Mouse (Mus musculus): ENCODE results near the gene Klk11. TPM values are rescaled to one million over a fixed set of nuclear protein-coding genes. Genes with fewer than 3 reads are reported as not detected.

The Klk11 gene
- polyA plus RNA-seq, 1 experiment from 2014 or later, result 0.14 TPM

DNA sequence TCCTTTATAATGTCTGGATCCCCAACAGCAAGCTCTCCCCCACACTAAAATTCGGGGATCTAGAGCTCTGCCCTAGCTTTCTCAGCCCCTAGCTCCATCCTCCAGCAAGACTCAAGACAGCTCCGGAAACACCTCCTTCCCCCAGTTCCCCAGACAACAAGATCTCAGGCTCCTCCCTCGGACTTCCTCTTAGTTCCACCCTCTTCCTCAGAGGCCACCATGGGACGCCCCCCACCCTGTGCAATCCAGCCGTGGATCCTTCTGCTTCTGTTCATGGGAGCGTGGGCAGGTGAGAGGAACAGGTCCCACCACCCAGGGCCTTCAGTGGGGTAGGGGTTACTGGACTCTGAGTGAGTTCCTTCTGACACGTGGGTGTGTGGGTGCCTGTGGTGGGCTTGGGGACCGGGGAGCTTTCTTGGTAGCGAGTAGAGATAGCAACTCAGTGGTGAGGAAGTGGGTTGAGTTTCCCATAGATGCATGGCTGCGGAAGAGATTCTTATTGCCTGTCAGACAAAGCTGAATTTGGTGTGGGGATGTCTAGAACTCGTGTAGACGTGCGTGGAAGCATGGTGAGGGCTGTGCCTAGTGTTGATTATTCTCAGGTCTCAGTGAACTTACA, 23.5 kb downstream of the Klk11 start:
- Histone ChIP-seq H3K9ac (peak overlapping the region; percentile 46), H3K36me3 (no peaks in the 10 kb centered on the region), H3K4me2 (peak overlapping the region; percentile 90), H3K27me3 (peaks cover 15% of the 10 kb centered on the region), H3K4me3 (replicated peaks) (peak overlapping the region; percentile 60), H3K27ac (no peak overlapping the region), H3K9me3 (replicated peaks) (no peaks in the 10 kb centered on the region), H3K4me1 (peaks cover 23% of the 10 kb centered on the region)
- 38% methylated on average over 13 of the region's 13 CpGs for WGBS
- peak; percentile 63 for ATAC-seq (replicated peaks; ENCODE audit: low FRiP score)

DNA sequence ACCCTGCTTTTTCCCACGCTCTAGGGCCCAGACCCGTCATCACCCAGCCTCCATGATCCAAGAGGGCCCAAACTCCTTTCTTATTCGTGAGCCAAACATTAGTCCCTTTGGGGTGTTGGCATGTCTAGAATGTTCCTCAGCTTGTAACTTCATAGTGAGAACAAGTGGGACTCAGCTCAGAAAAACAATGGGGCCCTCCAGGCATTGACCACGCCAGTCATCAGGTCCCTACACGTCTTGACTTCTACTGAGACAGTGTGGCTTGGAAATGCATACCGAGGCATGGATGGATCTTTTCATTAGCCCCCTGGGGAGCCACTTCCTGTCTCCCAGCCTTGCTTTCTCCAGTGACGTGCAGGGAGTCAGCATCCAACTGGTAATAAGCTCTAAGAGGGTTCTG, 25.5 kb downstream of the Klk11 start:
- WGBS, result 77% methylated on average over 7 of the region's 7 CpGs
- H3K36me3 ChIP-seq, result no peaks in the 10 kb centered on the region
- H3K9ac ChIP-seq, result no peak overlapping the region
- H3K4me3 ChIP-seq (replicated peaks), result no peak overlapping the region
- H3K27me3 ChIP-seq, result peaks cover 15% of the 10 kb centered on the region
- no peak overlapping the region for H3K4me2 ChIP-seq
- no peak overlapping the region for H3K27ac ChIP-seq
- peaks cover 23% of the 10 kb centered on the region for H3K4me1 ChIP-seq
- no peak for ATAC-seq (replicated peaks; ENCODE audit: low FRiP score)
- H3K9me3 ChIP-seq (replicated peaks), result no peaks in the 10 kb centered on the region

DNA sequence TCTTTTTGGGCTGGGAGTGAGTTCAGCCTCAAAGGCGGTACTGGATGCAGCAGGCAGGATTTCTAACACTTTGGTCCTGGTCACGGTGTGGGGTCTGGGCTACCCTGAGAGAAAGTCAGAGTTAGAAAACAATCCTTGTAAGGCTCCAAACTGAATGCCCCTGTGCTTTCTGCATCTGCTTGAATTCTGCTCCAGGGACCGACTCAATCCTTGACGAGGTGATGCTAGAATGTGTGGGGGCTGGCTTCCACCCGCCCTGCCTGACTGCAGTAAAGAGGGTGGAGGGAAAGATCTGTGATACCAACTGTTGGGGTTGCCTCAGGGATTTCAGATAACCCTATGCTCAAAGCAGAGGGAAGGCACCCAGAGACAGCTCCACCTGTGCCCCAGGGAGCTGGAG, 36.6 kb downstream of the Klk11 start, which contains the start of gene Klk7:
Klk7 (plus strand) TSS at position 301 of the 400 bp plus-strand sequence.
- H3K4me3 ChIP-seq (replicated peaks), result no peak within 1 kb of the TSS
- no peaks in the 10 kb centered on the region for H3K9me3 ChIP-seq (replicated peaks)
- no peak within 1 kb of the TSS for H3K27ac ChIP-seq
- H3K4me2 ChIP-seq, result no peak within 1 kb of the TSS
- H3K27me3 ChIP-seq, result no peaks in the 10 kb centered on the region
- H3K9ac ChIP-seq, result no peak within 1 kb of the TSS
- no peak for ATAC-seq (replicated peaks; ENCODE audit: low FRiP score)
- no peaks in the 10 kb centered on the region for H3K4me1 ChIP-seq
- no peaks in the 10 kb centered on the region for H3K36me3 ChIP-seq
- 47% methylated on average over 5 of the region's 5 CpGs for WGBS

DNA sequence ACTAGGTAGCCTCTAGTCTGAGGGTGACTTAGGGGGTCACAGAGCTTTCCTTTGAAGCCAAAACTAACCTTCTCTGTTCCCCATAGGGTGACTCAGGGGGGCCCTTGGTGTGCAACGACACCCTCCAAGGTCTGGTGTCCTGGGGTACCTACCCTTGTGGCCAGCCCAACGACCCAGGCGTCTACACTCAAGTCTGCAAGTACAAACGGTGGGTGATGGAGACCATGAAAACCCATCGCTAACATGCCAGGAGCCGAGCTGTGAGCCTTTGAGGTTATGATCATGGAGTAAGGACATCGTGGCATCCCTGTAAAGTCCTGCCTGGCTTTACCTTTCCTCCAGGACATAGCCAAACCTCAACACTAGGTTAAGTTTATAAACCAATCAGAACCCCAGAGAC, 40.8 kb downstream of the Klk11 start:
- ATAC-seq (replicated peaks; ENCODE audit: low FRiP score), result no peak
- Histone ChIP-seq H3K9ac (no peak overlapping the region), H3K27ac (no peak overlapping the region), H3K4me1 (no peaks in the 10 kb centered on the region), H3K27me3 (no peaks in the 10 kb centered on the region), H3K9me3 (replicated peaks) (no peaks in the 10 kb centered on the region), H3K4me2 (no peak overlapping the region), H3K4me3 (replicated peaks) (no peak overlapping the region), H3K36me3 (no peaks in the 10 kb centered on the region)
- WGBS, result 89% methylated on average over 7 of the region's 7 CpGs

DNA sequence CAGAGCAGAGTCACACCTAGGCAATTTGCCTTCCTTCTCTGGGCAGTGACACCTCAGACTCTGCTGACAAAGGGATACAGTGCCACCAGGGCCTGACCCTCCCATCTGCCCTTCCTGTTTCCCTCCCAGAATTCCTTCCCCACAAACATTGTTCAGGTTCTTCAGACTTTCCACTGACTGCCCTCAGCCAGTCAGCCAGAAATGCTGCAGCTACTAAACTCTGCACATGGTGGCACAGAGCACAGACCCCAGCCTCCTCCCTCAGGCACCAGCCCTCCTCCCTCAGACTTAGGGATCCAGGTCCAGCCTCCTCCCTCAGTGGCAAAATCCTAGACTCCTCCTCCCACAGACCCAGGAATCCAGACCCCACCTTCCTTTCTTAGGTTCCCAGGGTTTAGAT, 42.3 kb downstream of the Klk11 start:
- H3K9ac ChIP-seq, result no peak overlapping the region
- no peaks in the 10 kb centered on the region for H3K36me3 ChIP-seq
- H3K27ac ChIP-seq, result no peak overlapping the region
- H3K4me3 ChIP-seq (replicated peaks), result no peak overlapping the region
- peak; percentile 54 for ATAC-seq (replicated peaks; ENCODE audit: low FRiP score)
- no peak overlapping the region for H3K4me2 ChIP-seq
- H3K4me1 ChIP-seq, result no peaks in the 10 kb centered on the region
- H3K27me3 ChIP-seq, result no peaks in the 10 kb centered on the region
- no peaks in the 10 kb centered on the region for H3K9me3 ChIP-seq (replicated peaks)

DNA sequence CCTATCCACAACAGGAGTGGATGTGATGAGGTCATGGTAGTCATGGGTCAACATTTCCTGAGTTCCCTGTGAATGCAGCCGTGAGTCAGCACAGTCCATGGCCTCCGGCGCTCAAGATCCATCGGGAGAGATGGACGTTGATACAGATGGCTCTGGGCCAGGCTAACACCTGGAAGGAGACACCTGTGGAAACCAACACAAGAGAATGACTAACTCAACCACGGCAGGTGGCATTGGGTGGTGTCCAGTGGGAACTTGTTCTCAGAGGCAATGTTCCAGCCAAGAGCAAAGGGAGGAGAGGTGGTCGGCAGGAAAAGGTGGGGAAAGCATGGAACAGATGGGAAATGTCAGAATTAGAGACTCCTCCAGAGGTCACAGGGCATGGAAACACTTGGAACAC, 47.2 kb downstream of the Klk11 start:
- Histone ChIP-seq H3K4me3 (replicated peaks) (no peak overlapping the region), H3K27me3 (no peaks in the 10 kb centered on the region), H3K9ac (no peak overlapping the region), H3K36me3 (no peaks in the 10 kb centered on the region), H3K4me1 (no peaks in the 10 kb centered on the region), H3K4me2 (no peak overlapping the region), H3K27ac (no peak overlapping the region), H3K9me3 (replicated peaks) (no peaks in the 10 kb centered on the region)
- ATAC-seq (replicated peaks; ENCODE audit: low FRiP score), result no peak
- 85% methylated on average over 7 of the region's 7 CpGs for WGBS

DNA sequence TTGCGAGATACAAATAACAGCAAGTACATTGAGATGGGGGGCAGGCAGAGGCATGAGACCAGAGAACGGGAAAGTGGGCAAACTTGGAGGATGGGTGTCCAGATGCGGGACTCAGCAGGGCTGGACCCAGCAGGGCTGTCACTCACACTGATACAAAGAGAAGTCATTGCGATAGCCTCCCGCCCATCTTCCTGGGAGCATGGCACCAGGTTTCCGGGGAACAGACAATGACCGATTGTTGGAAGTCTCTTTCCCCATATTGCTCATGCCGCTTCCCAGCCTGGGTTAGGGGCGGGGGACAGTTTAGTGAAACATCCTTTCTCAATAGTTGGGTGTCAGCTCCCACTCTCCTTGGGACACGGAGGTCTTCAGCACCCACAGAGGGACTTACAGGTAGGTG, 49.8 kb downstream of the Klk11 start, which contains the start of gene Klk6:
Klk6 (plus strand) TSS at position 301 of the 400 bp plus-strand sequence.
- no peak for ATAC-seq (replicated peaks; ENCODE audit: low FRiP score)
- WGBS, result 83% methylated on average over 10 of the region's 10 CpGs

DNA sequence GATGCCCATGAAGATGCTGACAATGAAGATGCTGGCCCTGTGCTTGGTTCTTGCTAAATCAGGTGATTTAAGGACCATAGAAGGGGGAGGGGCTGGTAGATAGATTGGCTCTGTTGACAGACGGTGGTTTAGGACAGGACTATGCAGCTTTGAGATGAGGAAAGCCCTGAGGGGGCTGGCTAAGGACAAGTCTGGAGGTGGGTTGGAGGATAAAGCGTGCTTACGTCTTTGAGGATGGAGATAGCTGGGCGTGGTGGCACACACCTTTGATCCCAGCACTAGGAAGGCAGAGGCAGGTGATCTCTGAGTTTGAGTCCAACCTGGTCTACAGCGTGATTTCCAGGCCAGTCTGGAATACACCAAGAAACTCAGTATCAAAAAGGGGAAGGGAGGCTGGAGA, 51.7 kb downstream of the Klk11 start:
- no peaks in the 10 kb centered on the region for H3K9me3 ChIP-seq (replicated peaks)
- H3K4me2 ChIP-seq, result no peak overlapping the region

More for the DNA sequence above, 49.8 kb downstream of the Klk11 start, which contains the start of gene Klk6:
- Histone ChIP-seq H3K36me3 (no peaks in the 10 kb centered on the region), H3K4me3 (replicated peaks) (no peak within 1 kb of the TSS), H3K9me3 (replicated peaks) (no peaks in the 10 kb centered on the region), H3K4me1 (no peaks in the 10 kb centered on the region), H3K9ac (no peak within 1 kb of the TSS), H3K27ac (no peak within 1 kb of the TSS), H3K4me2 (no peak within 1 kb of the TSS), H3K27me3 (no peaks in the 10 kb centered on the region)

DNA sequence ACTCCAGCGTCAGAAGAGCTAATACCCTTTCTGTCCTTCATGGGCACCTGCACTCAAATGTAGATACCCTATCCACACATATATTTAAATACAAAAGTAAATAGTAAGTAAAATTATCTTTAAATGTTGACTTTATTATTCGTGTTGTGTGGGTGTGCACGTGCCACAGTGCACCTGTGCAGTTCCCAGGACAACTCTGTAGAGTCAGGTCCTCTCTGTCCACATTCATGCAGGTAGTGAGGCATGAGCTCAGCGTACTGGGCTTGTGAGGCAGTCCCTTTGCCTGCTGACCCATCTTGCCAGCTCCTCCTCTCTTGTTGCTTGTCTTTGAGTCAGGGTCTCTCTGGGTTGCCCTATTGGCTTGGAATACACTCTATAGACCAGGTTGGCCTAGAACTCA, 53.3 kb downstream of the Klk11 start:
- H3K27ac ChIP-seq, result no peak overlapping the region
- H3K9ac ChIP-seq, result no peak overlapping the region
- no peaks in the 10 kb centered on the region for H3K4me1 ChIP-seq
- ATAC-seq (replicated peaks; ENCODE audit: low FRiP score), result no peak
- H3K9me3 ChIP-seq (replicated peaks), result no peaks in the 10 kb centered on the region
- no peaks in the 10 kb centered on the region for H3K27me3 ChIP-seq
- no peak overlapping the region for H3K4me3 ChIP-seq (replicated peaks)
- WGBS, result 84% methylated on average over 4 of the region's 4 CpGs
- H3K36me3 ChIP-seq, result no peaks in the 10 kb centered on the region
- no peak overlapping the region for H3K4me2 ChIP-seq

More for the DNA sequence above, 51.7 kb downstream of the Klk11 start:
- no peak overlapping the region for H3K4me3 ChIP-seq (replicated peaks)
- H3K4me1 ChIP-seq, result no peaks in the 10 kb centered on the region
- H3K9ac ChIP-seq, result no peak overlapping the region
- 89% methylated on average over 5 of the region's 5 CpGs for WGBS
- H3K36me3 ChIP-seq, result no peaks in the 10 kb centered on the region
- ATAC-seq (replicated peaks; ENCODE audit: low FRiP score), result no peak
- no peaks in the 10 kb centered on the region for H3K27me3 ChIP-seq
- H3K27ac ChIP-seq, result no peak overlapping the region

Other genes with a start within 250 kb of the Klk11 start
- 0.75 and 1.1 TPM in 2 replicates for gene Cd33, start 230.2 kb upstream of the Klk11 start, polyA plus RNA-seq (2015; fragmentation: Nextera tagmentation; extraction: Ambion mirVana)
- 3.7 TPM in 2 replicates for gene Zfp658, start 212.3 kb upstream of the Klk11 start, polyA plus RNA-seq (2015; fragmentation: Nextera tagmentation; extraction: Ambion mirVana)
- gene Zfp719, start 195.0 kb upstream of the Klk11 start, polyA plus RNA-seq (2015; fragmentation: Nextera tagmentation; extraction: Ambion mirVana), result 12.4 and 12.6 TPM in 2 replicates
- 0.21 TPM in 1 of 2 replicates, not detected in the other for gene Zfp819, start 167.4 kb upstream of the Klk11 start, polyA plus RNA-seq (2015; fragmentation: Nextera tagmentation; extraction: Ambion mirVana)
- not detected in 2 replicates for gene Ceacam18, start 139.9 kb upstream of the Klk11 start, polyA plus RNA-seq (2015; fragmentation: Nextera tagmentation; extraction: Ambion mirVana)
- 0.66 and 0.77 TPM in 2 replicates for gene Siglece, start 114.4 kb upstream of the Klk11 start, polyA plus RNA-seq (2015; fragmentation: Nextera tagmentation; extraction: Ambion mirVana)
- gene Ctu1, start 102.6 kb upstream of the Klk11 start, polyA plus RNA-seq (2015; fragmentation: Nextera tagmentation; extraction: Ambion mirVana), result 15.3 and 16.8 TPM in 2 replicates
- not detected in 2 replicates for gene Klk14, start 84.2 kb upstream of the Klk11 start, polyA plus RNA-seq (2015; fragmentation: Nextera tagmentation; extraction: Ambion mirVana)
- 0.47 and 0.64 TPM in 2 replicates for gene Klk13, start 62.0 kb upstream of the Klk11 start, polyA plus RNA-seq (2015; fragmentation: Nextera tagmentation; extraction: Ambion mirVana)
- not detected in 2 replicates for gene Klk12, start 5.7 kb upstream of the Klk11 start, polyA plus RNA-seq (2015; fragmentation: Nextera tagmentation; extraction: Ambion mirVana)
- 0.58 and 2.3 TPM in 2 replicates for gene Klk10, start 6.4 kb downstream of the Klk11 start, polyA plus RNA-seq (2015; fragmentation: Nextera tagmentation; extraction: Ambion mirVana)
- 0.22 and 0.23 TPM in 2 replicates for gene Klk9, start 17.3 kb downstream of the Klk11 start, polyA plus RNA-seq (2015; fragmentation: Nextera tagmentation; extraction: Ambion mirVana)
- 29.0 and 32.5 TPM in 2 replicates for gene Klk8, start 23.0 kb downstream of the Klk11 start, polyA plus RNA-seq (2015; fragmentation: Nextera tagmentation; extraction: Ambion mirVana)
- gene Klk7, start 36.7 kb downstream of the Klk11 start, polyA plus RNA-seq (2015; fragmentation: Nextera tagmentation; extraction: Ambion mirVana), result 0.08 TPM in 1 of 2 replicates, not detected in the other
- gene Klk6, start 49.9 kb downstream of the Klk11 start, polyA plus RNA-seq (2015; fragmentation: Nextera tagmentation; extraction: Ambion mirVana), result 0.18 TPM in 1 of 2 replicates, not detected in the other
- gene Klk5, start 67.4 kb downstream of the Klk11 start, polyA plus RNA-seq (2015; fragmentation: Nextera tagmentation; extraction: Ambion mirVana), result not detected in 2 replicates
- 0.12 TPM in 1 of 2 replicates, not detected in the other for gene Klk4, start 106.6 kb downstream of the Klk11 start, polyA plus RNA-seq (2015; fragmentation: Nextera tagmentation; extraction: Ambion mirVana)
- not detected in 2 replicates for gene Klk15, start 159.1 kb downstream of the Klk11 start, polyA plus RNA-seq (2015; fragmentation: Nextera tagmentation; extraction: Ambion mirVana)
- 0.19 TPM in 1 of 2 replicates, not detected in the other for gene Klk1b8, start 176.1 kb downstream of the Klk11 start, polyA plus RNA-seq (2015; fragmentation: Nextera tagmentation; extraction: Ambion mirVana)
- not detected in 2 replicates for gene Klk1b1, start 192.1 kb downstream of the Klk11 start, polyA plus RNA-seq (2015; fragmentation: Nextera tagmentation; extraction: Ambion mirVana)
- gene Klk1b9, start 201.5 kb downstream of the Klk11 start, polyA plus RNA-seq (2015; fragmentation: Nextera tagmentation; extraction: Ambion mirVana), result not detected in 2 replicates
- gene Klk1b11, start 221.3 kb downstream of the Klk11 start, polyA plus RNA-seq (2015; fragmentation: Nextera tagmentation; extraction: Ambion mirVana), result not detected in 2 replicates
- 0.10 and 0.42 TPM in 2 replicates for gene Klk1b26, start 237.6 kb downstream of the Klk11 start, polyA plus RNA-seq (2015; fragmentation: Nextera tagmentation; extraction: Ambion mirVana)

All from kidney, embryonic 15.5 days (tissue).